Mouse (Mus musculus) midbrain, embryonic 10.5 days (tissue): ENCODE results near the gene Btbd2. TPM values are rescaled to one million over a fixed set of nuclear protein-coding genes. Genes with fewer than 3 reads are reported as not detected.
"Not testable (repeated sequence)": the region's sequence is repeated elsewhere in the genome, so short reads cannot be mapped to it uniquely, and the experiment has no call there.

Experiments
- DNase-seq: peaks from one replicate; pipeline ENCODE4 v3.0.0-alpha.2; 2017; ENCODE audit warnings: low spot score
- H3K27ac ChIP-seq: fragments of 300-500 bp; sonication (generic); replicated peaks from 2 replicates; pipeline ENCODE4 v1.5.1; 2016; ENCODE audit warnings: mild to moderate bottlenecking
- H3K27me3 ChIP-seq: fragments of 300-500 bp; sonication (generic); 2 replicates; pipeline ENCODE4 v1.6.1; 2016; ENCODE audit warnings: low read depth, mild to moderate bottlenecking; ENCODE audit not compliant: poor library complexity, severe bottlenecking
- H3K36me3 ChIP-seq: fragments of 300-500 bp; sonication (generic); 2 replicates; pipeline ENCODE4 v1.6.1; 2016; ENCODE audit warnings: mild to moderate bottlenecking, moderate library complexity
- H3K4me1 ChIP-seq: fragments of 300-500 bp; sonication (generic); 2 replicates; pipeline ENCODE4 v1.6.1; 2016
- H3K4me3 ChIP-seq: fragments of 300-500 bp; sonication (generic); 2 replicates; pipeline ENCODE4 v1.5.1; 2016; ENCODE audit warnings: mild to moderate bottlenecking, moderate library complexity
- H3K9me3 ChIP-seq: fragments of 300-500 bp; sonication (generic); replicated peaks from 2 replicates; pipeline ENCODE4 v1.6.1; 2016; ENCODE audit warnings: mild to moderate bottlenecking
- WGBS: fragments of 180-500 bp; shearing (Covaris S2); methylation state at CpG from one replicate; pipeline ENCODE4 v1.1.7; 2016; 5-methylcytosine and 5-hydroxymethylcytosine counted together
- polyA plus RNA-seq: library from polyadenylated mRNA; unstranded; fragments of >200 nt; fragmentation: Nextera tagmentation; extraction: Ambion mirVana; gene quantifications from 2 replicates; pipeline ENCODE4 v1.2.1, GENCODE M21; 2016

Btbd2 gene
- polyA plus RNA-seq, 1 experiment from 2014 or later, result 70.3 TPM

GRCm38 (mm10) chr10:80618181-80618580, 38.7 kb downstream of the Btbd2 start:
- Histone ChIP-seq H3K27ac (no peak overlapping the region), H3K4me3 (no peak overlapping the region)
- DNase-seq, result no peak

GRCm38 (mm10) chr10:80614351-80614750, 42.5 kb downstream of the Btbd2 start:
- WGBS, result 93% methylated on average over 6 of the region's 6 CpGs
- Histone ChIP-seq H3K27ac (no peak overlapping the region), H3K4me3 (no peak overlapping the region), H3K9me3 (no peaks in the 10 kb centered on the region), H3K4me1 (peaks cover under 1% of the 10 kb centered on the region; the same call in 1 of the 2 replicates), H3K27me3 (no peaks in the 10 kb centered on the region), H3K36me3 (peaks cover 69% of the 10 kb centered on the region)
- DNase-seq, result no peak

More at GRCm38 (mm10) chr10:80618181-80618580, 38.7 kb downstream of the Btbd2 start:
- Histone ChIP-seq H3K4me1 (peaks cover 24% of the 10 kb centered on the region), H3K9me3 (no peaks in the 10 kb centered on the region), H3K36me3 (peaks cover 33% of the 10 kb centered on the region), H3K27me3 (no peaks in the 10 kb centered on the region)
- 80% methylated on average over 9 of the region's 9 CpGs for WGBS

- Histone ChIP-seq H3K4me3 (no peak overlapping the region), H3K4me1 (no peaks in the 10 kb centered on the region), H3K36me3 (peaks cover 74% of the 10 kb centered on the region), H3K27ac (no peak overlapping the region), H3K27me3 (no peaks in the 10 kb centered on the region), H3K9me3 (no peaks in the 10 kb centered on the region)
- DNase-seq, result no peak
- WGBS, result 82% methylated on average over 3 of the region's 3 CpGs
Observed at GRCm38 (mm10) chr10:80613821-80614220, 43.0 kb downstream of the Btbd2 start.

- Histone ChIP-seq H3K4me1 (no peaks in the 10 kb centered on the region), H3K27me3 (no peaks in the 10 kb centered on the region), H3K9me3 (no peaks in the 10 kb centered on the region), H3K4me3 (no peak overlapping the region), H3K36me3 (peaks cover 93% of the 10 kb centered on the region), H3K27ac (no peak overlapping the region)
- no peak for DNase-seq
- WGBS, result 90% methylated on average over 3 of the region's 3 CpGs
Observed at GRCm38 (mm10) chr10:80611905-80612304, 45.0 kb downstream of the Btbd2 start.

- H3K9me3 ChIP-seq, result no peaks in the 10 kb centered on the region
- 83% methylated on average over 4 of the region's 4 CpGs for WGBS
- DNase-seq, result peak; percentile 56
- no peak overlapping the region for H3K4me3 ChIP-seq
- H3K27ac ChIP-seq, result no peak overlapping the region
- H3K27me3 ChIP-seq, result no peaks in the 10 kb centered on the region
- H3K36me3 ChIP-seq, result peaks cover 96% of the 10 kb centered on the region
- no peaks in the 10 kb centered on the region for H3K4me1 ChIP-seq
Observed at GRCm38 (mm10) chr10:80611024-80611423, 45.8 kb downstream of the Btbd2 start.

- WGBS, result 91% methylated on average over 9 of the region's 9 CpGs
- H3K27ac ChIP-seq, result no peak overlapping the region
- no peaks in the 10 kb centered on the region for H3K9me3 ChIP-seq
- H3K4me3 ChIP-seq, result no peak overlapping the region
- peaks cover 91% of the 10 kb centered on the region for H3K36me3 ChIP-seq
- no peaks in the 10 kb centered on the region for H3K4me1 ChIP-seq
- H3K27me3 ChIP-seq, result no peaks in the 10 kb centered on the region
- no peak for DNase-seq
Observed at GRCm38 (mm10) chr10:80610116-80610785, 46.6 kb downstream of the Btbd2 start.

GRCm38 (mm10) chr10:80609269-80609924, 47.5 kb downstream of the Btbd2 start:
- no peak for DNase-seq
- Histone ChIP-seq H3K4me1 (peaks cover 5% of the 10 kb centered on the region), H3K27ac (no peak overlapping the region), H3K4me3 (no peak overlapping the region), H3K9me3 (no peaks in the 10 kb centered on the region), H3K27me3 (no peaks in the 10 kb centered on the region), H3K36me3 (peaks cover 83% of the 10 kb centered on the region)
- WGBS, result 88% methylated on average over 10 of the region's 10 CpGs

- WGBS, result 96% methylated on average over 3 of the region's 3 CpGs
- no peak for DNase-seq
- H3K4me3 ChIP-seq, result no peak overlapping the region
- H3K27me3 ChIP-seq, result no peaks in the 10 kb centered on the region
- peaks cover 74% of the 10 kb centered on the region for H3K36me3 ChIP-seq
- no peak overlapping the region for H3K27ac ChIP-seq
- H3K4me1 ChIP-seq, result peaks cover 14% of the 10 kb centered on the region
- H3K9me3 ChIP-seq, result no peaks in the 10 kb centered on the region
Observed at GRCm38 (mm10) chr10:80608435-80608834, 48.4 kb downstream of the Btbd2 start.

- Histone ChIP-seq H3K4me3 (peak overlapping the region; percentile 12; the same call in 1 of the 2 replicates), H3K27me3 (no peaks in the 10 kb centered on the region), H3K9me3 (no peaks in the 10 kb centered on the region), H3K27ac (no peak overlapping the region), H3K36me3 (peaks cover 58% of the 10 kb centered on the region), H3K4me1 (peaks cover 23% of the 10 kb centered on the region)
- no peak for DNase-seq
- WGBS, result 96% methylated on average over 34 of the region's 34 CpGs
Observed at GRCm38 (mm10) chr10:80606737-80607350, 50.0 kb downstream of the Btbd2 start.

GRCm38 (mm10) chr10:80606306-80606705, 50.6 kb downstream of the Btbd2 start:
- Histone ChIP-seq H3K9me3 (no peaks in the 10 kb centered on the region), H3K27ac (no peak overlapping the region), H3K4me3 (peak overlapping the region; percentile 12; the same call in 1 of the 2 replicates), H3K27me3 (no peaks in the 10 kb centered on the region), H3K36me3 (peaks cover 53% of the 10 kb centered on the region), H3K4me1 (peaks cover 23% of the 10 kb centered on the region)
- 95% methylated on average over 23 of the region's 23 CpGs for WGBS
- no peak for DNase-seq

- H3K9me3 ChIP-seq, H3K27me3 ChIP-seq, H3K27ac ChIP-seq, DNase-seq: not testable (repeated sequence)
- Histone ChIP-seq H3K36me3 (peaks cover 48% of the 10 kb centered on the region), H3K4me3 (peak within 1 kb of the TSS; percentile 76; the same call in 1 of the 2 replicates), H3K4me1 (peaks cover 23% of the 10 kb centered on the region)
- WGBS, result 79% methylated on average over 3 of the region's 4 CpGs
Observed at GRCm38 (mm10) chr10:80605721-80606120, 51.1 kb downstream of the Btbd2 start, which contains the start of gene Gm49322. Gene Gm49322, plus strand, starts transcription at chr10:80606021.

GRCm38 (mm10) chr10:80604988-80605387, 51.9 kb downstream of the Btbd2 start:
- H3K4me1 ChIP-seq, result peaks cover 23% of the 10 kb centered on the region
- H3K36me3 ChIP-seq, result peaks cover 42% of the 10 kb centered on the region
- 0 out of 2 replicates have a peak overlapping the region, but pooled peaks have one; percentile 76 for H3K4me3 ChIP-seq
- H3K27me3 ChIP-seq, result no peaks in the 10 kb centered on the region
- 90% methylated on average over 2 of the region's 2 CpGs for WGBS
- no peak for DNase-seq
- H3K9me3 ChIP-seq, result no peaks in the 10 kb centered on the region
- no peak overlapping the region for H3K27ac ChIP-seq
